Comparison of ENCODE assay signal across 20 mouse cellular contexts in the genomic region with DNA sequence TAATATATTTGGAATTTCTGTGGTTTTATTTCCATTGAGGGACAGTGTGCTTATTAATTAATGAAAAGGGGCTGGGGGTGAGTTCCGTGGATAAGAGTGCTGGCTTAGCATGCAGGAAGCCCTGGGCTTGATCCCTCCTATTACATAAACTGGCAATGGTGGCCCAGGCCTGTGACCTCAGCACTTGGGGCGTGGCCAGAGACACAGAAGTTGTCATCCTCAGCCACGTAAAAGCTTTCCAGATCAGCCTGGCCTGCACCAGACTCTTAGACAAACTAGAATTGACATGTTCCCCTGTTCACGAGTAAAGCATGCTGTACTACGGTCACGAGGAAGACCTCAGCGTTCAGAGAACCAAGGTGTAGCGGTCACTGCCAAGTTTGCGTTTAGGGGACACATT.
DNase-seq lines count a peak whose midpoint lies in the region; ATAC-seq and TF ChIP-seq lines count a peak whose summit lies in the region.
"Had no signal": no experiment of that assay in that cellular context is flagged by ENCODE, and none has a peak within 500 bp of the region (broad histone marks: within the 10 kb centered on the region; RNA-seq: fewer than 3 reads in every experiment).

No protein-coding gene starts in this region.

- no peaks in the 10 kb centered on the region for H3K36me3 ChIP-seq in heart, embryonic 12.5 days
- no peaks in the 10 kb centered on the region for H3K36me3 ChIP-seq in myocyte (ENCODE audit: control insufficient read depth, insufficient read depth)
- 0 out of 2 replicates have a peak, but pooled peaks cover 3% of the 10 kb centered on the region for H3K36me3 ChIP-seq in midbrain, embryonic 15.5 days (replicated peaks)
- no peaks in the 10 kb centered on the region for H3K36me3 ChIP-seq in hindbrain, embryonic 14.5 days (replicated peaks; ENCODE audit: control insufficient read depth, insufficient read depth)
- H3K36me3 ChIP-seq: embryonic facial prominence, embryonic 13.5 days; forebrain, embryonic 12.5 days; heart, embryonic 15.5 days; hindbrain, embryonic 12.5 days had no signal

- H3K4me1 ChIP-seq in heart, embryonic 12.5 days (replicated peaks), result peaks cover 36% of the 10 kb centered on the region
- peaks cover 51% of the 10 kb centered on the region for H3K4me1 ChIP-seq in midbrain, embryonic 15.5 days
- peaks cover 15% of the 10 kb centered on the region for H3K4me1 ChIP-seq in hindbrain, embryonic 14.5 days (replicated peaks; ENCODE audit: control insufficient read depth, insufficient read depth, low read length)

- H3K4me2 ChIP-seq in heart, embryonic 12.5 days, result no peak overlapping the region
- peak overlapping the region; percentile 36 for H3K4me2 ChIP-seq in myocyte (ENCODE audit: low read depth)
- no peak overlapping the region for H3K4me2 ChIP-seq in midbrain, embryonic 15.5 days
- no peak overlapping the region for H3K4me2 ChIP-seq in hindbrain, embryonic 14.5 days (replicated peaks)
- H3K4me2 ChIP-seq: embryonic facial prominence, embryonic 13.5 days; forebrain, embryonic 12.5 days; heart, embryonic 15.5 days; hindbrain, embryonic 12.5 days had no signal

- peaks cover 77% of the 10 kb centered on the region for H3K79me2 ChIP-seq in myocyte (ENCODE audit: control insufficient read depth, insufficient read depth)

- H3K27ac ChIP-seq in heart, embryonic 12.5 days (ENCODE audit: poor library complexity, severe bottlenecking), result no peak overlapping the region
- no peak overlapping the region for H3K27ac ChIP-seq in midbrain, embryonic 15.5 days
- no peak overlapping the region for H3K27ac ChIP-seq in hindbrain, embryonic 14.5 days
- H3K27ac ChIP-seq: embryonic facial prominence, embryonic 13.5 days; forebrain, embryonic 12.5 days; heart, adult 2 months; heart, embryonic 15.5 days; hindbrain, embryonic 12.5 days; hindbrain, postnatal 0 days had no signal

- H3K9ac ChIP-seq in heart, embryonic 12.5 days, result no peak overlapping the region
- H3K9ac ChIP-seq in midbrain, embryonic 15.5 days, result no peak overlapping the region
- no peak overlapping the region for H3K9ac ChIP-seq in hindbrain, embryonic 14.5 days
- H3K9ac ChIP-seq: embryonic facial prominence, embryonic 13.5 days; forebrain, embryonic 12.5 days; heart, embryonic 15.5 days; hindbrain, embryonic 12.5 days had no signal

- TF ChIP-seq POLR2A in myocyte (IDR thresholded peaks at IDR 0.05; ENCODE audit: insufficient read length, low read depth), result no peak

- no peak overlapping the region for H3ac ChIP-seq in myocyte (ENCODE audit: control insufficient read depth, insufficient read length)

- H3K9me3 ChIP-seq in heart, embryonic 12.5 days (replicated peaks), result no peaks in the 10 kb centered on the region
- no peaks in the 10 kb centered on the region for H3K9me3 ChIP-seq in midbrain, embryonic 15.5 days
- H3K9me3 ChIP-seq in hindbrain, embryonic 14.5 days (ENCODE audit: control insufficient read depth, low read length), result no peaks in the 10 kb centered on the region
- H3K9me3 ChIP-seq: embryonic facial prominence, embryonic 13.5 days; forebrain, embryonic 12.5 days; heart, embryonic 15.5 days; hindbrain, embryonic 12.5 days had no signal

- no peak overlapping the region for H3K4me3 ChIP-seq in heart, embryonic 12.5 days
- H3K4me3 ChIP-seq in myocyte, result no peak overlapping the region
- no peak overlapping the region for H3K4me3 ChIP-seq in midbrain, embryonic 15.5 days
- H3K4me3 ChIP-seq in hindbrain, embryonic 14.5 days (replicated peaks; ENCODE audit: low read length), result no peak overlapping the region
- H3K4me3 ChIP-seq: embryonic facial prominence, embryonic 13.5 days; forebrain, embryonic 12.5 days; heart, adult 2 months; heart, embryonic 15.5 days; hindbrain, embryonic 12.5 days had no signal

- intact Hi-C loops in heart, postnatal 14 days (cut with DNase I), result no loop called here

- ATAC-seq in heart, embryonic 12.5 days (ENCODE audit: insufficient number of reproducible peaks, low FRiP score), result no peak
- ATAC-seq in midbrain, embryonic 15.5 days (replicated peaks), result no peak
- no peak for ATAC-seq in hindbrain, embryonic 14.5 days (ENCODE audit: low FRiP score)
- ATAC-seq: activated CD4-positive, CD25-positive, alpha-beta regulatory T cell, adult 4 months; forebrain, embryonic 16.5 days; hindbrain, postnatal 0 days had no signal

- peak; percentile 37 to 40 for DNase-seq in heart, postnatal 14 days
- DNase-seq in NIH3T3 (ENCODE audit: low read depth), result peak; percentile 32
- peak; percentile 37 for DNase-seq in gastrocnemius, postnatal 10 days
- DNase-seq in hindbrain, embryonic 14.5 days (ENCODE audit: low spot score), result no peak
- DNase-seq: adrenal gland, postnatal 25 days; cerebellum, adult 18-20 months; cerebellum, adult 9-11 months; cerebellum, postnatal 36 days; kidney, adult 18-20 months had no signal

- H3K27me3 ChIP-seq in heart, embryonic 12.5 days (replicated peaks), result no peaks in the 10 kb centered on the region
- H3K27me3 ChIP-seq in myocyte (ENCODE audit: control insufficient read depth, insufficient read depth, insufficient read length), result no peaks in the 10 kb centered on the region
- H3K27me3 ChIP-seq in midbrain, embryonic 15.5 days (replicated peaks), result no peaks in the 10 kb centered on the region
- H3K27me3 ChIP-seq in hindbrain, embryonic 14.5 days (ENCODE audit: control insufficient read depth, insufficient read depth, low read length), result no peaks in the 10 kb centered on the region
- H3K27me3 ChIP-seq: embryonic facial prominence, embryonic 13.5 days; heart, embryonic 15.5 days; hindbrain, embryonic 12.5 days had no signal

- 85% methylated on average over 9 of the region's 9 CpGs for WGBS in heart, embryonic 12.5 days
- WGBS in midbrain, embryonic 15.5 days, result 88% methylated on average over 9 of the region's 9 CpGs
- WGBS in hindbrain, embryonic 14.5 days, result 90% methylated on average over 9 of the region's 9 CpGs

TF ChIP-seq in myocyte, 11 proteins besides CTCF, POLR2A, EP300 and RAD21:
- TF ChIP-seq MAX (IDR thresholded peaks at IDR 0.05; ENCODE audit: low read depth), result no peak
- no peak for TF ChIP-seq USF1 (IDR thresholded peaks at IDR 0.05; ENCODE audit: low read depth)
- no peak for TF ChIP-seq REST (IDR thresholded peaks at IDR 0.05; ENCODE audit: insufficient read depth, insufficient read length)
- no peak for TF ChIP-seq SRF (IDR thresholded peaks at IDR 0.05; ENCODE audit: control insufficient read depth, insufficient read length, low read depth)
- TF ChIP-seq TCF12 (IDR thresholded peaks at IDR 0.05; ENCODE audit: insufficient read depth, poor library complexity, severe bottlenecking), result no peak
- TF ChIP-seq MYOD1 (IDR thresholded peaks at IDR 0.05; ENCODE audit: control insufficient read depth in 1 of 3, insufficient read length in 2 of 3, low read depth in 2 of 3), result no peak
- no peak for TF ChIP-seq POLR2AphosphoS2 (IDR thresholded peaks at IDR 0.05; ENCODE audit: insufficient read length, low read depth)
